Mouse (Mus musculus): Measurements from ENCODE around the gene Hnrnpc.

- TF ChIP-seq CTCF (IDR thresholded peaks at IDR 0.05; ENCODE audit: insufficient read depth, low read length) = no peak
- TF ChIP-seq POLR2A (IDR thresholded peaks at IDR 0.05; ENCODE audit: borderline replicate concordance, extremely low read depth, low read depth, low read length) = no peak
Observed at GRCm38 (mm10) chr14:52110346-52110745, 6.5 kb upstream of the Hnrnpc start, which contains the start of gene Rpgrip1.

Measured in lung, adult 2 months (tissue).